Mouse (Mus musculus) spleen, adult 2 months (tissue): ENCODE results near the gene Stra8.

Experiments used
- CTCF ChIP-seq: fragments of 200-500 bp; IDR thresholded peaks from 2 replicates; pipeline ENCODE4 v1.5.1; 2011; ENCODE audit warnings: mild to moderate bottlenecking, inconsistent platforms; ENCODE audit not compliant: insufficient read depth, insufficient read length, insufficient replicate concordance; ENCODE audit errors: extremely low read depth
- POLR2A ChIP-seq: fragments of 200-500 bp; IDR thresholded peaks from 2 replicates; pipeline ENCODE4 v1.6.1; 2011; ENCODE audit warnings: low read depth, low read length, inconsistent platforms

GRCm38 (mm10) chr6:34948461-34948860 is 28.5 kb downstream of the Stra8 start:
- TF ChIP-seq CTCF (no peak), POLR2A (no peak)
